Mouse (Mus musculus) forebrain, embryonic 11.5 days (tissue): ENCODE results near the gene Hivep3. TPM values are rescaled to one million over a fixed set of nuclear protein-coding genes. Genes with fewer than 3 reads are reported as not detected.

Source experiments
- ATAC-seq: fragments of 200-750 bp; cut with Nextera tagmentation; replicated peaks from 2 replicates; pipeline ENCODE4 v1.8.0; 2017; ENCODE audit warnings: moderate TSS enrichment; ENCODE audit not compliant: low FRiP score
- DNase-seq: peaks from one replicate; pipeline ENCODE4 v3.0.0-alpha.2; 2017; ENCODE audit warnings: low spot score
- H3K27ac ChIP-seq: fragments of 300-500 bp; sonication (generic); 2 replicates; pipeline ENCODE4 v1.5.1; 2014; ENCODE audit warnings: low read depth, low read length
- H3K27me3 ChIP-seq: fragments of 300-500 bp; sonication (generic); 2 replicates; pipeline ENCODE4 v1.6.1; 2014; ENCODE audit warnings: mild to moderate bottlenecking, low read length, mixed read lengths; ENCODE audit not compliant: control insufficient read depth, insufficient read depth
- H3K36me3 ChIP-seq: fragments of 300-500 bp; sonication (generic); 2 replicates; pipeline ENCODE4 v1.6.1; 2014; ENCODE audit warnings: mild to moderate bottlenecking, low read length, moderate library complexity, mixed read lengths; ENCODE audit not compliant: control insufficient read depth, insufficient read depth
- H3K4me1 ChIP-seq: fragments of 300-500 bp; sonication (generic); replicated peaks from 2 replicates; pipeline ENCODE4 v1.6.1; 2014; ENCODE audit warnings: low read length, mixed read lengths; ENCODE audit not compliant: control insufficient read depth, insufficient read depth
- H3K4me2 ChIP-seq: fragments of 300-500 bp; sonication (generic); 2 replicates; pipeline ENCODE4 v1.6.1; 2014; ENCODE audit warnings: low read depth, mild to moderate bottlenecking, low read length, moderate library complexity, mixed read lengths; ENCODE audit not compliant: severe bottlenecking
- H3K4me3 ChIP-seq: fragments of 300-500 bp; sonication (generic); 2 replicates; pipeline ENCODE4 v1.5.1; 2014; ENCODE audit warnings: low read depth, low read length
- H3K9ac ChIP-seq: fragments of 300-500 bp; sonication (generic); 2 replicates; pipeline ENCODE4 v1.6.1; 2014; ENCODE audit warnings: low read length
- H3K9me3 ChIP-seq: fragments of 300-500 bp; sonication (generic); 2 replicates; pipeline ENCODE4 v1.6.1; 2016; ENCODE audit warnings: low read length, mixed read lengths; ENCODE audit not compliant: control insufficient read depth
- WGBS: fragments of 180-500 bp; shearing (Covaris S2); extraction: QIAGEN DNeasy Blood & Tissue Kit; methylation state at CpG from one replicate; pipeline ENCODE4 v1.1.7; 2014; 5-methylcytosine and 5-hydroxymethylcytosine counted together
- polyA plus RNA-seq: library from polyadenylated mRNA; unstranded; fragments of >200 nt; fragmentation: Nextera tagmentation; extraction: Ambion mirVana; gene quantifications from 2 replicates; pipeline ENCODE4 v1.2.1, GENCODE M21; 2014

The Hivep3 gene
- polyA plus RNA-seq, 1 experiment from 2014 or later: 2.2 TPM

- Histone ChIP-seq H3K27ac (no peak overlapping the region), H3K9ac (no peak overlapping the region), H3K9me3 (no peaks in the 10 kb centered on the region), H3K4me2 (no peak overlapping the region), H3K36me3 (no peaks in the 10 kb centered on the region), H3K27me3 (no peaks in the 10 kb centered on the region), H3K4me1 (peaks cover 4% of the 10 kb centered on the region; the same call in 1 of the 2 replicates), H3K4me3 (no peak overlapping the region)
- DNase-seq (no peak), ATAC-seq (no peak)
- 63% methylated on average over 4 of the region's 4 CpGs for WGBS
These were observed 253.9 kb downstream of the Hivep3 start for GRCm38 (mm10) chr4:119987376-119988087.

DNA sequence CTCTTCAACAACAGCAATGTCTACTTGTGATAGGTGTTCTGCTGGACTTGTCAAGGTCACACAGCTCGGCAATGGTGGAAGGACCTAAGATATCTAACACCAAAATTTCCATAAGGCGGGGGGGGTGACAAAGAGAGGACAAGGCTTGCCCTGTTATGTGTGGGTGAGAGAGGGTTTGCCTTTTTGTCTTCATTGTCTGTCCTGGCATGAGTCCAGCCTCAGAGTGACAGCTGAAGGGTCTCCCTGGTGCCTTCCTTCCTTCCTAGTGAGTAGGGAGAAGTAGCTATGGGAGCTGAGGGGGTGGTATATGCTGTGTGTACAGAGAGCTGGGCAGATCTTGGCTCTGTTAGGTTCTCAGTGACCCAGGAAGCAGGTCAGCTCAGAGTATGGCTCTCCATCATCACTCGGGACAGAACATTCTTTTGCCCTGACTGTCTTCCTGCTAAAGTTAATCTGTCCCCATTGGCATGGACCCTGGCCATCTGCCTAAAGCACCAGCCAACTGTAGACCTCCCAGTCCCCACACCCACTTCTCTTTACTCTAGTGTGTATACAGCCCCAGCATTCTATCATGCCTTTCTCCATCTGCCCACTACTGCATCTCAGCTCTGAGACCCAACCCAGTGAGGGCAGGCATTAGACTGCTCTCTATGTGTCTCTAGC lies 255.6 kb downstream of the Hivep3 start:
- Histone ChIP-seq H3K36me3 (no peaks in the 10 kb centered on the region), H3K9me3 (no peaks in the 10 kb centered on the region), H3K9ac (no peak overlapping the region), H3K4me3 (no peak overlapping the region), H3K4me2 (no peak overlapping the region), H3K4me1 (peaks cover 4% of the 10 kb centered on the region; the same call in 1 of the 2 replicates), H3K27me3 (no peaks in the 10 kb centered on the region), H3K27ac (no peak overlapping the region)
- ATAC-seq: no peak
- WGBS: 71% methylated on average over 3 of the region's 3 CpGs
- no peak for DNase-seq

DNA sequence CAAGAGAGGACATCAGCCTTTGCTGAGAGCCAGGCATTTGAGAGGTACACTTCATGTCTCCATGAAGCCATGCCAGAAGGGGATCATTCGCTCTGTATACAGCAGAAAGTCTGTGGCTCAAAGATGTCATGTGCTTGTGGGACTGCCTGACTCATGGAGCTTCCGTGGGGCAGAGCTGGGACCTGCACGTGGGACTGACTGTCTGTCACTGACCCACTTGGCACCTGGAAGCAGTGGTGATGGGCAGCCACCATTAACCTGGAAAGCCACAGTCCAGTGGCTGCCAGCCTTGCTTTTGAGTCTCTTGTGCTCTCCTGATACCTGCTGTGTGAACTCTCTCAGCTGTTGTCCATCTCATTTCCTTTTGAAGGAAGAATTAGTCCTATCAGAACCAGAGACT lies 256.8 kb downstream of the Hivep3 start:
- no peak overlapping the region for H3K27ac ChIP-seq
- H3K9me3 ChIP-seq: no peaks in the 10 kb centered on the region
- WGBS: 89% methylated on average over 3 of the region's 3 CpGs
- no peaks in the 10 kb centered on the region for H3K27me3 ChIP-seq
- H3K4me2 ChIP-seq: no peak overlapping the region
- peaks cover 4% of the 10 kb centered on the region; the same call in 1 of the 2 replicates for H3K4me1 ChIP-seq
- DNase-seq (no peak), ATAC-seq (no peak)
- H3K4me3 ChIP-seq: no peak overlapping the region
- no peaks in the 10 kb centered on the region for H3K36me3 ChIP-seq
- H3K9ac ChIP-seq: no peak overlapping the region

DNA sequence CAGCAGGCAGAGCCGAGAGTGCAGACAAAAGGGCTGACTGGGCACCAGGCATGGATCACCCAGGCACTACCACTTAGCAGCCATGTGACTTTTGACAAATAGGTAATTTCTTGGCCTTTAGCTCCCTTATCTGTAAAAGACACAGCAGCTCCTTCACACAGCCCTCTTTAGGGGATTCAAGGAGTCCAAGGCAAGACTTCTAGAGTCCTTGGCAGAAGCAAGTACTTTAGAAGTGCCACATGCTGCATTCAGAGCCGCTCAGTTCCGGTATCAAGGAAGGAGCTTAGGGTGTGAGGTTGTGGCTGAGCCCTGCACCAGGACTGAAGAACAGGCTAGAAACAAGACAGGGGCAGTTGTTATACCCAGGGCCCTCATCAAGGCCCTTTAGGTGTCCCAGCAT lies 257.3 kb downstream of the Hivep3 start:
- peaks cover 4% of the 10 kb centered on the region; the same call in 1 of the 2 replicates for H3K4me1 ChIP-seq
- H3K9me3 ChIP-seq: no peaks in the 10 kb centered on the region
- H3K27me3 ChIP-seq: no peaks in the 10 kb centered on the region
- H3K4me2 ChIP-seq: no peak overlapping the region
- H3K27ac ChIP-seq: no peak overlapping the region
- 91% methylated on average over 3 of the region's 3 CpGs for WGBS
- H3K36me3 ChIP-seq: no peaks in the 10 kb centered on the region
- no peak for ATAC-seq
- H3K9ac ChIP-seq: no peak overlapping the region
- no peak for DNase-seq
- no peak overlapping the region for H3K4me3 ChIP-seq

- Histone ChIP-seq H3K9ac (no peak overlapping the region), H3K4me3 (no peak overlapping the region), H3K9me3 (no peaks in the 10 kb centered on the region), H3K4me2 (no peak overlapping the region), H3K27ac (no peak overlapping the region), H3K27me3 (no peaks in the 10 kb centered on the region), H3K4me1 (peaks cover 4% of the 10 kb centered on the region; the same call in 1 of the 2 replicates), H3K36me3 (no peaks in the 10 kb centered on the region)
- ATAC-seq (no peak), DNase-seq (no peak)
- WGBS: 76% methylated on average over 4 of the region's 4 CpGs
These were observed 258.2 kb downstream of the Hivep3 start for GRCm38 (mm10) chr4:119991758-119992157.

DNA sequence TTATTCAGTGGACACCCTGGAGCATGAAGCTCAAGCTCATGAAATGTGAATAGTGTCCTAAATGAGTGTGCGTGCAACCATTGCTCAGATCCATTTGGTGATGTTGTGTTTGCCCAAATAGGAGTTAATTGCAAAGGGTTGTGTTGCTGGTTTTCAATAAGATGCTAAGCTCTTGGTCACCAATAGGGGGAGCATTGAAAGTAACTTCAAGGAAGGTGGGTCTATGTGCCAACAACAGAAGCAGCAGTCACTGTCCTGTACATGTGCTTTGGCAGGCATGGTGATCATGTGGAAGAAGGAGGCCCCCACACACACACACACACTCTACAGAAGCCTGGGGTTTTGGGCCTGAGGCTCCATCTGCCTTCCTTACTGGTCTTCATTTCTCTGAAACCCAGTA lies 262.8 kb downstream of the Hivep3 start:
- H3K36me3 ChIP-seq: no peaks in the 10 kb centered on the region
- H3K9ac ChIP-seq: no peak overlapping the region
- H3K4me1 ChIP-seq: no peaks in the 10 kb centered on the region
- WGBS: 92% methylated on average over 1 of the region's 1 CpGs
- DNase-seq (no peak), ATAC-seq (no peak)
- no peak overlapping the region for H3K4me3 ChIP-seq
- no peak overlapping the region for H3K4me2 ChIP-seq
- no peaks in the 10 kb centered on the region for H3K27me3 ChIP-seq
- H3K9me3 ChIP-seq: no peaks in the 10 kb centered on the region
- H3K27ac ChIP-seq: no peak overlapping the region

GRCm38 (mm10) chr4:119997351-119997750 lies 263.8 kb downstream of the Hivep3 start:
- H3K27ac ChIP-seq: no peak overlapping the region
- DNase-seq (no peak), ATAC-seq (no peak)
- H3K9ac ChIP-seq: no peak overlapping the region
- H3K9me3 ChIP-seq: no peaks in the 10 kb centered on the region
- 87% methylated on average over 7 of the region's 7 CpGs for WGBS
- H3K4me2 ChIP-seq: no peak overlapping the region
- no peaks in the 10 kb centered on the region for H3K4me1 ChIP-seq
- no peak overlapping the region for H3K4me3 ChIP-seq
- H3K36me3 ChIP-seq: no peaks in the 10 kb centered on the region
- H3K27me3 ChIP-seq: no peaks in the 10 kb centered on the region

DNA sequence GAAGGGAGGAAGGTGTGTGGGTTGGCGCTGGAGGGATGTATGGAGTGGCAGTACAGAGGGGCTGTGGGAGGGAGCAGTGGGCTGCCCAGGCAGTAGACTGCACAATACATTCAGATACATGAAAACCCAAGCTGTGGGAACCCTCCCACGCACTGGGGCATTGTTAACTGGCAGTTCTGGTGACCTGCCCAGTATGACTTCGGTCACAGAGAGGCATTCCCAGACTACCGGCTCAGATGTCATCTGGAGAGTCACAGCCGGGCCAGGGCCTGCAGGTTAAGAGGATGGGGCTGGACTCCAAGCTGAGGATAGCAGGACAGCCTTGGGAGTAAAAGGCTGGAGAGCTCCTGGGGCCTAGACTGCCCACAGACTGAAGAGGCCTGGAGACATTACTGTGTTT lies 265.3 kb downstream of the Hivep3 start:
- Histone ChIP-seq H3K27ac (no peak overlapping the region), H3K4me3 (no peak overlapping the region), H3K4me1 (no peaks in the 10 kb centered on the region), H3K4me2 (no peak overlapping the region), H3K36me3 (no peaks in the 10 kb centered on the region), H3K27me3 (no peaks in the 10 kb centered on the region), H3K9ac (no peak overlapping the region), H3K9me3 (no peaks in the 10 kb centered on the region)
- no peak for ATAC-seq
- DNase-seq: no peak
- WGBS: 65% methylated on average over 5 of the region's 5 CpGs

DNA sequence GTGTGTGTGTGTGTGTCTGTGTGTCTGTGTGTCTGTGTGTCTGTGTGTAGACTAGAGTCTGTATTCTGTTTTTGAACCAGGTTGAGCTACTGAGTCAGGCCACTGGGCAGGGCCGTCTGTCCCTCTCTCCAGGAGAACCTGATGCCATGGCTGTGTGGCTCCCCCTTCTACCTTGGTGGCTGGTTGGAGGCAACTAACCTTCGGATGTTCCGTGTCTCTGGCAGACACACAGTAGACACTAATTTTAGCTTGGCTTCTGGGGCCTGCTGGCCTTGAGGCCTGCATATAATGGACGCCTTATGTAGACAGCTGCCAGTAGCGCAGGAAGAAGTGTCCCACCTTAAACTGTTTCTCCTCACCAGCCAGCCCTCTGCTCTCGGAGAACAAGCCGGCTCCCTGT lies 267.3 kb downstream of the Hivep3 start:
- H3K4me3 ChIP-seq: no peak overlapping the region
- no peak for DNase-seq
- H3K9me3 ChIP-seq: no peaks in the 10 kb centered on the region
- no peak overlapping the region for H3K27ac ChIP-seq
- no peaks in the 10 kb centered on the region for H3K4me1 ChIP-seq
- no peak for ATAC-seq
- no peak overlapping the region for H3K4me2 ChIP-seq
- no peaks in the 10 kb centered on the region for H3K36me3 ChIP-seq
- H3K27me3 ChIP-seq: no peaks in the 10 kb centered on the region
- WGBS: 82% methylated on average over 7 of the region's 7 CpGs
- H3K9ac ChIP-seq: no peak overlapping the region
